Mouse (Mus musculus): ENCODE results near the gene Plekhn1. TPM values are rescaled to one million over a fixed set of nuclear protein-coding genes. Genes with fewer than 3 reads are reported as not detected.

The Plekhn1 gene
- total and polyA plus RNA-seq, 3 experiments = 11.8 to 20.0 TPM; not detected in 1

GRCm38 (mm10) chr4:156171828-156172227 is 62.8 kb downstream of the Plekhn1 start:
- Histone ChIP-seq H3K4me1 (ENCODE audit: control insufficient read depth in 1 of 2, insufficient read depth in 2 of 2, low read length in 2 of 2) (no peaks in the 10 kb centered on the region), H3K27me3 (ENCODE audit: control insufficient read depth in 1 of 2, insufficient read depth in 2 of 2, low read length in 2 of 2) (no peaks in the 10 kb centered on the region), H3K36me3 (ENCODE audit: control insufficient read depth in 1 of 2, insufficient read depth in 2 of 2, low read length in 2 of 2) (peaks cover 0 to 1% of the 10 kb centered on the region in 2 experiments; a peak in 1 of 4 replicates), H3K27ac (ENCODE audit: control insufficient read depth, low read depth, low read length) (no peak overlapping the region), H3K9me3 (replicated peaks; ENCODE audit: insufficient read depth, low read length) (no peaks in the 10 kb centered on the region), H3K4me3 (ENCODE audit: control insufficient read depth in 1 of 2, insufficient read depth in 1 of 2, low read depth in 2 of 2, low read length in 2 of 2) (no peak overlapping the region), H3K9ac (ENCODE audit: control insufficient read depth, low read depth, low read length, poor library complexity, severe bottlenecking) (no peak overlapping the region), H3K79me2 (ENCODE audit: control insufficient read depth, insufficient read depth, low read length, poor library complexity) (no peaks in the 10 kb centered on the region)
- DNase-seq (ENCODE audit: low read depth, low spot score) = no peak
- TF ChIP-seq JUND (IDR thresholded peaks at IDR 0.05; ENCODE audit: low read depth, low read length) = no peak
- TF ChIP-seq SMC3 (IDR thresholded peaks at IDR 0.05; ENCODE audit: low read depth, low read length) = no peak
- TF ChIP-seq RAD21 (IDR thresholded peaks at IDR 0.05; ENCODE audit: low read depth, low read length) = no peak
- TF ChIP-seq MAZ (IDR thresholded peaks at IDR 0.05; ENCODE audit: low read depth, low read length) = no peak
- no peak for TF ChIP-seq MAFK (IDR thresholded peaks at IDR 0.05; ENCODE audit: borderline replicate concordance, low read depth, low read length)

Other genes starting within 250 kb of the Plekhn1 start
- gene B3galt6, start 242.2 kb downstream of the Plekhn1 start, total RNA-seq (2012; rRNA removed) = 6.6 and 9.1 TPM in 2 replicates
- 1 to 10 TPM in 1 of 2 experiments, not detected in 1; 3.8 TPM for gene B3galt6, start 242.2 kb downstream of the Plekhn1 start, polyA plus RNA-seq (2012; ENCODE audit: insufficient read depth in 1 of 2, insufficient read length in 2 of 2, low read depth in 1 of 2, low replicate concordance in 2 of 2, missing spikeins in 1 of 2)
- gene Sdf4, start 242.0 kb downstream of the Plekhn1 start, total RNA-seq (2012; rRNA removed) = 111 and 114 TPM in 2 replicates
- 100 to 1,000 TPM in 1 of 2 experiments, not detected in 1; 117 TPM for gene Sdf4, start 242.0 kb downstream of the Plekhn1 start, polyA plus RNA-seq (2012; ENCODE audit: insufficient read depth in 1 of 2, insufficient read length in 2 of 2, low read depth in 1 of 2, low replicate concordance in 2 of 2, missing spikeins in 1 of 2)
- 1.6 and 1.7 TPM in 2 replicates for gene Tnfrsf4, start 221.0 kb downstream of the Plekhn1 start, total RNA-seq (2012; rRNA removed)
- gene Tnfrsf4, start 221.0 kb downstream of the Plekhn1 start, polyA plus RNA-seq (2012; ENCODE audit: insufficient read depth in 1 of 2, insufficient read length in 2 of 2, low read depth in 1 of 2, low replicate concordance in 2 of 2, missing spikeins in 1 of 2) = 1 to 10 TPM in 1 of 2 experiments, not detected in 1; 2.7 TPM
- 13.6 and 16.2 TPM in 2 replicates for gene Tnfrsf18, start 208.7 kb downstream of the Plekhn1 start, total RNA-seq (2012; rRNA removed)
- 1 to 10 TPM in 1 of 2 experiments, not detected in 1; 9.3 TPM for gene Tnfrsf18, start 208.7 kb downstream of the Plekhn1 start, polyA plus RNA-seq (2012; ENCODE audit: insufficient read depth in 1 of 2, insufficient read length in 2 of 2, low read depth in 1 of 2, low replicate concordance in 2 of 2, missing spikeins in 1 of 2)
- gene Ttll10, start 175.4 kb downstream of the Plekhn1 start, total RNA-seq (2012; rRNA removed) = not detected in 2 replicates
- gene Ttll10, start 175.4 kb downstream of the Plekhn1 start, polyA plus RNA-seq (2012; ENCODE audit: insufficient read depth in 1 of 2, insufficient read length in 2 of 2, low read depth in 1 of 2, low replicate concordance in 2 of 2, missing spikeins in 1 of 2) = under 1 TPM in 1 of 2 experiments, not detected in 1; 0.11 TPM
- gene 9430015G10Rik, start 124.9 kb downstream of the Plekhn1 start, total RNA-seq (2012; rRNA removed) = 27.5 and 28.7 TPM in 2 replicates
- 10 to 100 TPM in 1 of 2 experiments, not detected in 1; 52.9 TPM for gene 9430015G10Rik, start 124.9 kb downstream of the Plekhn1 start, polyA plus RNA-seq (2012; ENCODE audit: insufficient read depth in 1 of 2, insufficient read length in 2 of 2, low read depth in 1 of 2, low replicate concordance in 2 of 2, missing spikeins in 1 of 2)
- gene Rnf223, start 104.3 kb downstream of the Plekhn1 start, total RNA-seq (2012; rRNA removed) = 0.65 TPM in 2 replicates
- 1 to 10 TPM in 1 of 2 experiments, not detected in 1; 2.5 TPM for gene Rnf223, start 104.3 kb downstream of the Plekhn1 start, polyA plus RNA-seq (2012; ENCODE audit: insufficient read depth in 1 of 2, insufficient read length in 2 of 2, low read depth in 1 of 2, low replicate concordance in 2 of 2, missing spikeins in 1 of 2)
- 13.7 and 19.3 TPM in 2 replicates for gene Agrn, start 37.4 kb downstream of the Plekhn1 start, total RNA-seq (2012; rRNA removed)
- 10 to 100 TPM in 1 of 2 experiments, not detected in 1; 43.0 TPM for gene Agrn, start 37.4 kb downstream of the Plekhn1 start, polyA plus RNA-seq (2012; ENCODE audit: insufficient read depth in 1 of 2, insufficient read length in 2 of 2, low read depth in 1 of 2, low replicate concordance in 2 of 2, missing spikeins in 1 of 2)
- gene Isg15, start 34.0 kb downstream of the Plekhn1 start, total RNA-seq (2012; rRNA removed) = 3.8 and 5.4 TPM in 2 replicates
- 1 to 10 TPM in 1 of 2 experiments, not detected in 1; 4.8 TPM for gene Isg15, start 34.0 kb downstream of the Plekhn1 start, polyA plus RNA-seq (2012; ENCODE audit: insufficient read depth in 1 of 2, insufficient read length in 2 of 2, low read depth in 1 of 2, low replicate concordance in 2 of 2, missing spikeins in 1 of 2)
- 1.9 and 3.2 TPM in 2 replicates for gene AW011738, start 31.6 kb downstream of the Plekhn1 start, total RNA-seq (2012; rRNA removed)
- 1 to 10 TPM in 1 of 2 experiments, not detected in 1; 3.8 TPM for gene AW011738, start 31.6 kb downstream of the Plekhn1 start, polyA plus RNA-seq (2012; ENCODE audit: insufficient read depth in 1 of 2, insufficient read length in 2 of 2, low read depth in 1 of 2, low replicate concordance in 2 of 2, missing spikeins in 1 of 2)
- gene Perm1, start 19.0 kb downstream of the Plekhn1 start, total RNA-seq (2012; rRNA removed) = 0.10 and 0.19 TPM in 2 replicates
- gene Perm1, start 19.0 kb downstream of the Plekhn1 start, polyA plus RNA-seq (2012; ENCODE audit: insufficient read depth in 1 of 2, insufficient read length in 2 of 2, low read depth in 1 of 2, low replicate concordance in 2 of 2, missing spikeins in 1 of 2) = 1 to 10 TPM in 1 of 2 experiments, not detected in 1; 1.8 TPM
- 164 and 172 TPM in 2 replicates for gene Noc2l, start 1.2 kb upstream of the Plekhn1 start, total RNA-seq (2012; rRNA removed)
- 100 to 1,000 TPM; 122 to 234 TPM for gene Noc2l, start 1.2 kb upstream of the Plekhn1 start, polyA plus RNA-seq (2012; ENCODE audit: insufficient read depth in 1 of 2, insufficient read length in 2 of 2, low read depth in 1 of 2, low replicate concordance in 2 of 2, missing spikeins in 1 of 2)
- gene Samd11, start 20.8 kb upstream of the Plekhn1 start, total RNA-seq (2012; rRNA removed) = 1.7 and 2.0 TPM in 2 replicates
- gene Samd11, start 20.8 kb upstream of the Plekhn1 start, polyA plus RNA-seq (2012; ENCODE audit: insufficient read depth in 1 of 2, insufficient read length in 2 of 2, low read depth in 1 of 2, low replicate concordance in 2 of 2, missing spikeins in 1 of 2) = 1 to 10 TPM in 1 of 2 experiments, not detected in 1; 4.1 TPM
- not detected in 2 replicates for gene Vmn2r-ps159, start 96.2 kb upstream of the Plekhn1 start, total RNA-seq (2012; rRNA removed)
- not detected for gene Vmn2r-ps159, start 96.2 kb upstream of the Plekhn1 start, polyA plus RNA-seq (2012; ENCODE audit: insufficient read depth in 1 of 2, insufficient read length in 2 of 2, low read depth in 1 of 2, low replicate concordance in 2 of 2, missing spikeins in 1 of 2)

Data from MEL (cell line).